Mouse (Mus musculus) thymus, adult 2 months (tissue): ENCODE results near the gene Clec12a. TPM values are rescaled to one million over a fixed set of nuclear protein-coding genes. Genes with fewer than 3 reads are reported as not detected.

Source experiments
- DNase-seq: peaks from one replicate; pipeline ENCODE4 v3.0.0; 2021
- H3K27ac ChIP-seq: fragments of 200-500 bp; 2 replicates; pipeline ENCODE4 v1.5.1; 2012; ENCODE audit warnings: low read length, control low read depth; ENCODE audit not compliant: control insufficient read depth, insufficient read depth
- H3K27me3 ChIP-seq: fragments of 200-500 bp; 2 replicates; pipeline ENCODE4 v1.6.1; 2012; ENCODE audit warnings: mild to moderate bottlenecking, low read length, moderate library complexity, mixed read lengths; ENCODE audit not compliant: control insufficient read depth, insufficient read depth
- H3K36me3 ChIP-seq: fragments of 200-500 bp; 2 replicates; pipeline ENCODE4 v1.6.1; 2012; ENCODE audit warnings: mild to moderate bottlenecking, low read length, moderate library complexity; ENCODE audit not compliant: control insufficient read depth, insufficient read depth
- H3K4me1 ChIP-seq: fragments of 200-500 bp; replicated peaks from 2 replicates; pipeline ENCODE4 v1.6.1; 2012; ENCODE audit warnings: low read length; ENCODE audit not compliant: control insufficient read depth, insufficient read depth
- H3K4me3 ChIP-seq: fragments of 200-500 bp; 2 replicates; pipeline ENCODE4 v1.5.1; 2012; ENCODE audit warnings: mild to moderate bottlenecking, low read length, control low read depth, moderate library complexity; ENCODE audit not compliant: control insufficient read depth, insufficient read depth
- CTCF ChIP-seq: fragments of 200-500 bp; IDR thresholded peaks from 2 replicates; pipeline ENCODE4 v1.5.1; 2012; ENCODE audit warnings: mild to moderate bottlenecking, control low read depth, low read length, moderate library complexity, borderline replicate concordance; ENCODE audit not compliant: control insufficient read depth, poor library complexity, insufficient read depth; ENCODE audit errors: extremely low read depth
- POLR2A ChIP-seq: fragments of 200-500 bp; IDR thresholded peaks from 2 replicates; pipeline ENCODE4 v1.6.1; 2012; ENCODE audit warnings: mild to moderate bottlenecking, low read length, control low read depth, moderate library complexity; ENCODE audit not compliant: control insufficient read depth, poor library complexity, insufficient read depth; ENCODE audit errors: extremely low read depth
- WGBS: fragments of 180-500 bp; shearing (Covaris S2); methylation state at CpG from one replicate; pipeline ENCODE4 v1.1.7; 2018; 5-methylcytosine and 5-hydroxymethylcytosine counted together
- polyA plus RNA-seq: library from polyadenylated mRNA; depleted of rRNA; stranded (reverse); fragments of >200 nt; gene quantifications from 2 replicates; pipeline ENCODE4 v1.2.3, GENCODE M21; 2012

Clec12a gene
- polyA plus RNA-seq, 1 experiment, result 3.6 TPM

- WGBS, result 28% methylated on average over 2 of the region's 2 CpGs
- DNase-seq, result no peak
- Histone ChIP-seq H3K36me3 (no peaks in the 10 kb centered on the region), H3K4me1 (no peaks in the 10 kb centered on the region), H3K27me3 (no peaks in the 10 kb centered on the region), H3K27ac (no peak overlapping the region), H3K4me3 (no peak overlapping the region)
- no peak for TF ChIP-seq CTCF
- TF ChIP-seq POLR2A, result no peak
Measured at GRCm38 (mm10) chr6:129393087-129393720, 50.7 kb downstream of the Clec12a start.

GRCm38 (mm10) chr6:129393732-129394131 is 51.2 kb downstream of the Clec12a start:
- H3K4me1 ChIP-seq, result no peaks in the 10 kb centered on the region
- WGBS, result 77% methylated on average over 6 of the region's 6 CpGs
- TF ChIP-seq POLR2A, result no peak
- TF ChIP-seq CTCF, result no peak

GRCm38 (mm10) chr6:129396997-129397396 is 54.5 kb downstream of the Clec12a start, which contains the start of gene Clec1b:
Gene Clec1b, plus strand, starts transcription at chr6:129397297.
- DNase-seq, result no peak
- no peaks in the 10 kb centered on the region for H3K36me3 ChIP-seq
- no peak within 1 kb of the TSS for H3K27ac ChIP-seq
- H3K27me3 ChIP-seq, result no peaks in the 10 kb centered on the region
- H3K4me3 ChIP-seq, result no peak within 1 kb of the TSS
- no peaks in the 10 kb centered on the region for H3K4me1 ChIP-seq
- WGBS, result 85% methylated on average over 8 of the region's 8 CpGs
- TF ChIP-seq POLR2A (no peak), CTCF (no peak)

More at GRCm38 (mm10) chr6:129393732-129394131, 51.2 kb downstream of the Clec12a start:
- no peaks in the 10 kb centered on the region for H3K36me3 ChIP-seq
- no peak overlapping the region for H3K4me3 ChIP-seq
- H3K27me3 ChIP-seq, result no peaks in the 10 kb centered on the region
- DNase-seq, result no peak
- H3K27ac ChIP-seq, result no peak overlapping the region

- Histone ChIP-seq H3K27me3 (no peaks in the 10 kb centered on the region), H3K4me3 (no peak overlapping the region), H3K36me3 (no peaks in the 10 kb centered on the region), H3K4me1 (no peaks in the 10 kb centered on the region), H3K27ac (no peak overlapping the region)
- DNase-seq, result no peak
- TF ChIP-seq POLR2A, result no peak
- no peak for TF ChIP-seq CTCF
- WGBS, result 65% methylated on average over 6 of the region's 6 CpGs
Measured at GRCm38 (mm10) chr6:129399945-129400344, 57.5 kb downstream of the Clec12a start.

GRCm38 (mm10) chr6:129402404-129402803 is 59.9 kb downstream of the Clec12a start:
- Histone ChIP-seq H3K27ac (no peak overlapping the region), H3K4me3 (no peak overlapping the region), H3K27me3 (no peaks in the 10 kb centered on the region), H3K36me3 (no peaks in the 10 kb centered on the region), H3K4me1 (no peaks in the 10 kb centered on the region)
- DNase-seq, result no peak
- no peak for TF ChIP-seq CTCF
- TF ChIP-seq POLR2A, result no peak
- 96% methylated on average over 2 of the region's 2 CpGs for WGBS

GRCm38 (mm10) chr6:129403391-129403790 is 60.9 kb downstream of the Clec12a start:
- H3K4me3 ChIP-seq, result no peak overlapping the region
- DNase-seq, result no peak
- H3K27ac ChIP-seq, result no peak overlapping the region
- no peak for TF ChIP-seq POLR2A
- TF ChIP-seq CTCF, result no peak
- 96% methylated on average over 6 of the region's 6 CpGs for WGBS
- no peaks in the 10 kb centered on the region for H3K36me3 ChIP-seq
- no peaks in the 10 kb centered on the region for H3K27me3 ChIP-seq
- H3K4me1 ChIP-seq, result no peaks in the 10 kb centered on the region

- DNase-seq, result no peak
- TF ChIP-seq CTCF (no peak), POLR2A (no peak)
Measured at GRCm38 (mm10) chr6:129405999-129406398, 63.5 kb downstream of the Clec12a start.

More at GRCm38 (mm10) chr6:129405999-129406398, 63.5 kb downstream of the Clec12a start:
- H3K27me3 ChIP-seq, result no peaks in the 10 kb centered on the region
- no peaks in the 10 kb centered on the region for H3K4me1 ChIP-seq
- H3K4me3 ChIP-seq, result no peak overlapping the region
- H3K36me3 ChIP-seq, result no peaks in the 10 kb centered on the region
- H3K27ac ChIP-seq, result no peak overlapping the region
